Mouse (Mus musculus): ENCODE measurements at regions not wholly inside any gene's neighbourhood (a gene's known extent, or its start where the extent isn't known, plus 50 kb on each side); places are given as distances from the start of the nearest gene placed in this dataset.
A peak's percentile ranks its signal among the peaks of the same experiment; 100 is the strongest.
"Not testable (repeated sequence)": the region's sequence is repeated elsewhere in the genome, so short reads cannot be mapped to it uniquely, and the experiment has no call there.

DNA sequence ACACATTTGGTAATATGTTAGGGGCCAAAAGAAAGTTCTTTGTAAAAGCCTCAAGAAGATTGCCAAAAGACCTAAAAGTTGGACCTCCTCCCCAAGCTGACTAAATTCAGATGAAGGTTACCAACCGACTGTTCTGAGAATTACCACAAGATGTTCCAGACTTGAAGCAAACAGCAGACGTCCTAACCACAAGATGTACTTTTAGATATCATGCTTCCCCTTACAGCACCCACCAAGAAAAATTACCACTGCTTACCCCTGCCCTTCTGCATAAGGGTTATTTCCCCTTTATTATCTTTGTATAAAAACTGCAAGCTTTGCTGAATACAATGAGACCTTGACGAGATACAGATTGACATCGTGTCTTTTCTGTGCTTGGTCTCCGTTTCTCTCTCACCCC is 121.6 kb upstream of the Cst10 start:
- no peak for DNase-seq

DNA sequence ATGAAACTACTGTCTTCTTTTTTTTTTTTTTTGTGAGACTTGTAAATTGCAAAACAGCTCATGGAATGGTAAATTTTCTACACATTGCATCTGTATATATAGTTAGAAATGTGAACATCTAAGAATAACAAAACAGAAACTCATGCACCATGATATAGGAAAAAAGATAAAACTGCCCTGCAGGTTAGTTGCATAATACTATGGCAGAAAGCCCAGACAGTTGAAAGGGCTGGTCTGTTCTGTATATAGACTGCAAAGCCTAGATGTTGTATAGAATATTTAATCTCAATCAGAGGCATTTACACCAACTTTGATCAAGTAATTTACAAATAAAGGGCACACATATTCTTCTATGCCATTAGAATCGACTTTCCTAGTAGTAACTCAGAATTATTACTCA is 120.7 kb upstream of the Cst10 start:
- no peak for DNase-seq

DNA sequence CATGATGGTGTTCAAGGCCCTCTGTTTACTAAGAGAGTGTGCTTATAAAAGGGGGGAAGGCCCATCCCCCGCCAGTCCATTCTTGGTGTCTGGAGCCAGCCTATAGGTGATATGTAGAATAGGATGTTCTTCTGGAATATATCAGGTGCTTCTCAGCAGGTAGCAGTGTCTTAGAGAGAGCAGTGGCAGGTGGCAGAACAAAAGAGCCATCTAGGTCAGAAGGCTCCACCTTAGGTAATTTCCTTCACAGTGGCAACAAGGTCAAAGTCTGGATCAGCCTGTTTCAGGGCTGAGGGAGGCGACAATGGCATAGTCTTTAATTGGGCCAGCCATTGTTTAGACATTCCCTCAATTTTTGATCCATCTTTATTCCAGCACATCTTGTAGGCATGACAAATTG is 107.9 kb upstream of the Cst10 start:
- not testable (repeated sequence) for DNase-seq

DNA sequence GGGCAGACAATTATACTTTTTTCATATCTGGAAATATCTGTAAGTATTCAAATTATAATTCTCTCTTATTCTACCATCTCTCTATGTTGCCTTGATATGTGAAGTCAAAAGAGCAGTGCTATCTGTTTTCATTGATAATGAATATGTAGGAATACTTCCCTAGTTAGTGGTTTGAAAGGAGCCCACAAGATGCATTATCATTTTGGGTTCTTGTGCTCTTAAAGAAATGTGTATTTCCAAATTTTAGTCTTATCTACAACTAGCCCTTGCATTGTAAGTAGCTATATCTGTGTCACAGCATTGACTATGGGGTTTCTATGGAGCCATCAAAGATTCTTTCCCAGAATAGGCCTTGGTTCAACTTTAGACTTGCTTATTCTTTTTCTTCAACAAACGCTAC is 99.3 kb upstream of the Cst10 start:
- no peak for DNase-seq

DNA sequence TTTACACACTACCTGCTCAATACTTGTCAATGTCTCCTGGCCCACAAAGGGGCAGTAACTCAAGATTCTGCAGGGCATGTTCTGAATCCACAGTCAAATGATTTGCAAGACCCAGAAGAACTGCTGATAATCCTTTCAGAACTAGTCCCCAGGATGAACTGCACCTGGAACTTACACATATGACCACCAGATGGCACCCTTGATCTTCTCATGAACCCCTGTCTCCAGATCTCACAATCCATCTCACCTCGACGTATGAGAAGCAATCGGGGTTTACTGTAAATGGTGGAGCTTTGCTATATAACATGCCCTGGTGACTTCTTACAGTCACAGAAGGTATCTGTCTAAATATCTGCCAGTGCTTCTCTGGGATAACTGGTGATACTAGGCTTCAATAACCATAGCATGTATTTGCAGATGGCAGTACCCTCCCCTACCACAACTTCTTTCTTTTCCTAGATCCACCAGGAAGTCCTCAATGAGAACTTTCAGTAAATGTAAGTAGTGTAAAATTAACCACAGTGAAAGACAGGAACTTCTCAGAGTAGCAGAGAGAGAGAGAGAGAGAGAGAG is 54.5 kb upstream of the Cst10 start:
- DNase-seq = peak; percentile 31

All from kidney, postnatal 10 days (tissue).